Mouse (Mus musculus) megakaryocyte, embryonic 14.5 days (primary cell): Measurements from ENCODE around the gene Rab22a. TPM values are rescaled to one million over a fixed set of nuclear protein-coding genes. Genes with fewer than 3 reads are reported as not detected.

Experiments
- H3K27me3 ChIP-seq: replicated peaks from 2 replicates; pipeline ENCODE3; 2012; ENCODE audit warnings: inconsistent platforms
- H3K36me3 ChIP-seq: replicated peaks from 2 replicates; pipeline ENCODE3; 2012; ENCODE audit warnings: low read length, inconsistent platforms, mixed read lengths
- H3K4me1 ChIP-seq: 2 replicates; pipeline ENCODE4 v1.6.1; 2012; ENCODE audit warnings: inconsistent platforms
- H3K4me3 ChIP-seq: replicated peaks from 2 replicates; pipeline ENCODE3; 2012; ENCODE audit warnings: moderate library complexity, mild to moderate bottlenecking, inconsistent platforms
- H3K9me3 ChIP-seq: 2 replicates; pipeline ENCODE4 v1.6.1; 2012; ENCODE audit warnings: inconsistent platforms
- FLI1 ChIP-seq: IDR thresholded peaks from 2 replicates; pipeline ENCODE4 v1.6.1; 2012; ENCODE audit warnings: low read length, inconsistent platforms, mixed read lengths
- GATA1 ChIP-seq: IDR thresholded peaks from 3 replicates; pipeline ENCODE4 v1.6.1; 2012; ENCODE audit warnings: mixed read lengths, low read length, inconsistent platforms, borderline replicate concordance
- polyA plus RNA-seq: library from polyadenylated mRNA; stranded (reverse); fragments of >175 nt; gene quantifications from 2 replicates; pipeline ENCODE4 v1.2.3, GENCODE M21; 2012; ENCODE audit warnings: low replicate concordance; ENCODE audit not compliant: insufficient read depth

Rab22a gene
- polyA plus RNA-seq, 1 experiment, result 26.1 TPM

GRCm38 (mm10) chr2:173665271-173665670 is 5.7 kb downstream of the Rab22a start:
- Histone ChIP-seq H3K4me3 (no peak overlapping the region), H3K36me3 (peaks cover 92% of the 10 kb centered on the region), H3K9me3 (no peaks in the 10 kb centered on the region), H3K4me1 (peaks cover 84% of the 10 kb centered on the region), H3K27me3 (no peaks in the 10 kb centered on the region)
- TF ChIP-seq GATA1, result no peak
- no peak for TF ChIP-seq FLI1

GRCm38 (mm10) chr2:173666876-173667275 is 7.3 kb downstream of the Rab22a start:
- peaks cover 97% of the 10 kb centered on the region for H3K36me3 ChIP-seq
- TF ChIP-seq GATA1 (no peak), FLI1 (no peak)

GRCm38 (mm10) chr2:173672328-173672896 is 12.9 kb downstream of the Rab22a start:
- no peak for TF ChIP-seq FLI1
- Histone ChIP-seq H3K36me3 (peaks cover 91% of the 10 kb centered on the region), H3K9me3 (peaks cover 11% of the 10 kb centered on the region), H3K27me3 (no peaks in the 10 kb centered on the region), H3K4me3 (no peak overlapping the region), H3K4me1 (peaks cover 75% of the 10 kb centered on the region)

More at GRCm38 (mm10) chr2:173666876-173667275, 7.3 kb downstream of the Rab22a start:
- H3K4me3 ChIP-seq, result no peak overlapping the region
- H3K9me3 ChIP-seq, result no peaks in the 10 kb centered on the region
- H3K27me3 ChIP-seq, result no peaks in the 10 kb centered on the region
- peaks cover 86% of the 10 kb centered on the region for H3K4me1 ChIP-seq

GRCm38 (mm10) chr2:173673469-173673868 is 13.9 kb downstream of the Rab22a start:
- TF ChIP-seq GATA1 (no peak), FLI1 (no peak)
- peak overlapping the region; percentile 50 for H3K4me3 ChIP-seq
- H3K9me3 ChIP-seq, result peaks cover 11% of the 10 kb centered on the region
- peaks cover 77% of the 10 kb centered on the region for H3K4me1 ChIP-seq
- H3K27me3 ChIP-seq, result no peaks in the 10 kb centered on the region
- peaks cover 88% of the 10 kb centered on the region for H3K36me3 ChIP-seq

GRCm38 (mm10) chr2:173678593-173678992 is 19.0 kb downstream of the Rab22a start:
- Histone ChIP-seq H3K36me3 (peaks cover 71% of the 10 kb centered on the region), H3K9me3 (peaks cover 11% of the 10 kb centered on the region), H3K4me3 (no peak overlapping the region), H3K27me3 (no peaks in the 10 kb centered on the region), H3K4me1 (peaks cover 62% of the 10 kb centered on the region)
- no peak for TF ChIP-seq GATA1
- TF ChIP-seq FLI1, result no peak

- H3K4me3 ChIP-seq, result peak overlapping the region; percentile 59
- peaks cover 11% of the 10 kb centered on the region for H3K9me3 ChIP-seq
- peaks cover 70% of the 10 kb centered on the region for H3K36me3 ChIP-seq
- no peaks in the 10 kb centered on the region for H3K27me3 ChIP-seq
- peaks cover 64% of the 10 kb centered on the region for H3K4me1 ChIP-seq
- no peak for TF ChIP-seq FLI1
- no peak for TF ChIP-seq GATA1
Measured at GRCm38 (mm10) chr2:173679217-173679616, 19.7 kb downstream of the Rab22a start.

- Histone ChIP-seq H3K36me3 (peaks cover 67% of the 10 kb centered on the region), H3K9me3 (peaks cover 3% of the 10 kb centered on the region; the same call in 1 of the 2 replicates)
- TF ChIP-seq GATA1, result no peak
- TF ChIP-seq FLI1, result no peak
Measured at GRCm38 (mm10) chr2:173680153-173680552, 20.6 kb downstream of the Rab22a start.

GRCm38 (mm10) chr2:173682773-173683172 is 23.2 kb downstream of the Rab22a start:
- no peak for TF ChIP-seq FLI1
- TF ChIP-seq GATA1, result no peak
- no peaks in the 10 kb centered on the region for H3K27me3 ChIP-seq
- peaks cover 76% of the 10 kb centered on the region for H3K4me1 ChIP-seq
- H3K36me3 ChIP-seq, result peaks cover 74% of the 10 kb centered on the region
- H3K4me3 ChIP-seq, result no peak overlapping the region
- no peaks in the 10 kb centered on the region for H3K9me3 ChIP-seq

More at GRCm38 (mm10) chr2:173680153-173680552, 20.6 kb downstream of the Rab22a start:
- no peak overlapping the region for H3K4me3 ChIP-seq
- no peaks in the 10 kb centered on the region for H3K27me3 ChIP-seq
- H3K4me1 ChIP-seq, result peaks cover 69% of the 10 kb centered on the region

GRCm38 (mm10) chr2:173685781-173686361 is 26.3 kb downstream of the Rab22a start:
- H3K9me3 ChIP-seq, result no peaks in the 10 kb centered on the region
- peaks cover 84% of the 10 kb centered on the region for H3K36me3 ChIP-seq
- peaks cover 75% of the 10 kb centered on the region for H3K4me1 ChIP-seq
- H3K27me3 ChIP-seq, result no peaks in the 10 kb centered on the region
- no peak for TF ChIP-seq FLI1
- TF ChIP-seq GATA1, result no peak
- H3K4me3 ChIP-seq, result peak overlapping the region; percentile 72

GRCm38 (mm10) chr2:173687363-173687762 is 27.8 kb downstream of the Rab22a start:
- peaks cover 69% of the 10 kb centered on the region for H3K4me1 ChIP-seq
- no peaks in the 10 kb centered on the region for H3K27me3 ChIP-seq
- peaks cover 90% of the 10 kb centered on the region for H3K36me3 ChIP-seq
- no peak overlapping the region for H3K4me3 ChIP-seq
- H3K9me3 ChIP-seq, result no peaks in the 10 kb centered on the region
- TF ChIP-seq GATA1 (no peak), FLI1 (no peak)
